Mouse (Mus musculus): Measurements from ENCODE around the gene Lrmda. TPM values are rescaled to one million over a fixed set of nuclear protein-coding genes. Genes with fewer than 3 reads are reported as not detected.

Lrmda gene
- total and polyA plus RNA-seq, 3 experiments, result 5.1 to 5.9 TPM; not detected in 1

GRCm38 (mm10) chr14:22089331-22089730 lies 69.8 kb downstream of the Lrmda start:
- no peaks in the 10 kb centered on the region for H3K27me3 ChIP-seq (ENCODE audit: control insufficient read depth in 1 of 2, insufficient read depth in 2 of 2, low read length in 2 of 2)
- no peak overlapping the region for H3K9ac ChIP-seq (ENCODE audit: control insufficient read depth, low read depth, low read length, poor library complexity, severe bottlenecking)
- no peaks in the 10 kb centered on the region for H3K79me2 ChIP-seq (ENCODE audit: control insufficient read depth, insufficient read depth, low read length, poor library complexity)
- H3K4me3 ChIP-seq (ENCODE audit: control insufficient read depth in 1 of 2, insufficient read depth in 1 of 2, low read depth in 2 of 2, low read length in 2 of 2), result no peak overlapping the region
- no peak overlapping the region for H3K27ac ChIP-seq (ENCODE audit: control insufficient read depth, low read depth, low read length)
- no peaks in the 10 kb centered on the region for H3K36me3 ChIP-seq (ENCODE audit: control insufficient read depth in 1 of 2, insufficient read depth in 2 of 2, low read length in 2 of 2)
- TF ChIP-seq RAD21 (IDR thresholded peaks at IDR 0.05; ENCODE audit: low read depth, low read length) (no peak), ZNF384 (IDR thresholded peaks at IDR 0.05; ENCODE audit: low read depth, low read length) (no peak), MAX (IDR thresholded peaks at IDR 0.05; ENCODE audit: low read length) (no peak), ZMIZ1 (IDR thresholded peaks at IDR 0.05; ENCODE audit: low read depth, low read length) (no peak), TCF12 (IDR thresholded peaks at IDR 0.05; ENCODE audit: low read depth, low read length) (no peak), USF2 (IDR thresholded peaks at IDR 0.05; ENCODE audit: borderline replicate concordance in 1 of 2, insufficient read depth in 1 of 2, low read depth in 1 of 2, low read length in 2 of 2) (no peak), TAL1 (IDR thresholded peaks at IDR 0.05; ENCODE audit: low read length) (no peak), MEF2A (IDR thresholded peaks at IDR 0.05; ENCODE audit: extremely low read depth, insufficient replicate concordance, low read depth, low read length, poor library complexity, severe bottlenecking) (no peak), SMC3 (IDR thresholded peaks at IDR 0.05; ENCODE audit: low read depth, low read length) (no peak), MXI1 (IDR thresholded peaks at IDR 0.05; ENCODE audit: low read depth, low read length) (no peak), EP300 (IDR thresholded peaks at IDR 0.05; ENCODE audit: low read depth in 1 of 2, low read length in 2 of 2) (no peak), JUND (IDR thresholded peaks at IDR 0.05; ENCODE audit: low read depth, low read length) (no peak), MYB (IDR thresholded peaks at IDR 0.05; ENCODE audit: low read depth, low read length) (no peak), CTCF (IDR thresholded peaks at IDR 0.05 in 2 of 3, conservative IDR thresholded peaks at IDR 0.05 in 1 of 3; ENCODE audit: control insufficient read depth in 1 of 3, insufficient read depth in 1 of 3, low read depth in 2 of 3, low read length in 3 of 3, poor library complexity in 1 of 3, severe bottlenecking in 1 of 3) (no peak), HCFC1 (IDR thresholded peaks at IDR 0.05; ENCODE audit: low read depth, low read length) (no peak)
- peaks cover 2 to 8% of the 10 kb centered on the region in 2 experiments; a peak in 2 of 4 replicates for H3K4me1 ChIP-seq (ENCODE audit: control insufficient read depth in 1 of 2, insufficient read depth in 2 of 2, low read length in 2 of 2)
- no peak for DNase-seq (ENCODE audit: low read depth, low spot score)
- H3K9me3 ChIP-seq (replicated peaks; ENCODE audit: insufficient read depth, low read length), result no peaks in the 10 kb centered on the region

- Histone ChIP-seq H3K9me3 (replicated peaks; ENCODE audit: insufficient read depth, low read length) (no peaks in the 10 kb centered on the region), H3K79me2 (ENCODE audit: control insufficient read depth, insufficient read depth, low read length, poor library complexity) (no peaks in the 10 kb centered on the region), H3K4me1 (ENCODE audit: control insufficient read depth in 1 of 2, insufficient read depth in 2 of 2, low read length in 2 of 2) (peaks cover 2 to 8% of the 10 kb centered on the region in 2 experiments; a peak in 2 of 4 replicates), H3K27ac (ENCODE audit: control insufficient read depth, low read depth, low read length) (no peak overlapping the region), H3K9ac (ENCODE audit: control insufficient read depth, low read depth, low read length, poor library complexity, severe bottlenecking) (no peak overlapping the region), H3K36me3 (ENCODE audit: control insufficient read depth in 1 of 2, insufficient read depth in 2 of 2, low read length in 2 of 2) (no peaks in the 10 kb centered on the region), H3K27me3 (ENCODE audit: control insufficient read depth in 1 of 2, insufficient read depth in 2 of 2, low read length in 2 of 2) (no peaks in the 10 kb centered on the region), H3K4me3 (ENCODE audit: control insufficient read depth in 1 of 2, insufficient read depth in 1 of 2, low read depth in 2 of 2, low read length in 2 of 2) (no peak overlapping the region)
- no peak for DNase-seq (ENCODE audit: low read depth, low spot score)
- TF ChIP-seq KAT2A (conservative IDR thresholded peaks at IDR 0.05; ENCODE audit: low read depth, low read length) (no peak), MAZ (IDR thresholded peaks at IDR 0.05; ENCODE audit: low read depth, low read length) (no peak), HCFC1 (IDR thresholded peaks at IDR 0.05; ENCODE audit: low read depth, low read length) (no peak), GABPA (IDR thresholded peaks at IDR 0.05; ENCODE audit: low read depth, low read length) (no peak), MAFK (IDR thresholded peaks at IDR 0.05; ENCODE audit: borderline replicate concordance, low read depth, low read length) (no peak), TBP (IDR thresholded peaks at IDR 0.05; ENCODE audit: low read depth, low read length) (no peak), TAL1 (IDR thresholded peaks at IDR 0.05; ENCODE audit: low read length) (no peak), MEF2A (IDR thresholded peaks at IDR 0.05; ENCODE audit: extremely low read depth, insufficient replicate concordance, low read depth, low read length, poor library complexity, severe bottlenecking) (no peak), CTCF (IDR thresholded peaks at IDR 0.05 in 2 of 3, conservative IDR thresholded peaks at IDR 0.05 in 1 of 3; ENCODE audit: control insufficient read depth in 1 of 3, insufficient read depth in 1 of 3, low read depth in 2 of 3, low read length in 3 of 3, poor library complexity in 1 of 3, severe bottlenecking in 1 of 3) (no peak), NRF1 (IDR thresholded peaks at IDR 0.05; ENCODE audit: insufficient read depth, low read depth, low read length, poor library complexity, severe bottlenecking) (no peak), NELFE (IDR thresholded peaks at IDR 0.05; ENCODE audit: low read depth, low read length) (no peak), MXI1 (IDR thresholded peaks at IDR 0.05; ENCODE audit: low read depth, low read length) (no peak), ELF1 (IDR thresholded peaks at IDR 0.05; ENCODE audit: low read depth, low read length) (no peak), RCOR1 (IDR thresholded peaks at IDR 0.05; ENCODE audit: low read depth, low read length) (no peak), ZMIZ1 (IDR thresholded peaks at IDR 0.05; ENCODE audit: low read depth, low read length) (no peak), ZKSCAN1 (IDR thresholded peaks at IDR 0.05; ENCODE audit: low read depth, low read length) (no peak), SMC3 (IDR thresholded peaks at IDR 0.05; ENCODE audit: low read depth, low read length) (no peak), MYB (IDR thresholded peaks at IDR 0.05; ENCODE audit: low read depth, low read length) (no peak), RAD21 (IDR thresholded peaks at IDR 0.05; ENCODE audit: low read depth, low read length) (no peak)
Measured at GRCm38 (mm10) chr14:22089866-22090470, 70.5 kb downstream of the Lrmda start.
